Mouse (Mus musculus) kidney, adult 2 months (tissue): ENCODE measurements around the gene Tpp2.

Experiments
- CTCF ChIP-seq: fragments of 200-500 bp; conservative IDR thresholded peaks from 2 replicates; pipeline ENCODE4 v1.5.1; 2011; ENCODE audit warnings: low read depth, mild to moderate bottlenecking, control low read depth, low read length, moderate library complexity, mixed read lengths; ENCODE audit not compliant: insufficient read depth, insufficient read length
- POLR2A ChIP-seq: fragments of 200-500 bp; IDR thresholded peaks from one replicate; pipeline ENCODE4 v1.6.1; 2011; ENCODE audit warnings: low read depth, low read length, control low read depth

DNA sequence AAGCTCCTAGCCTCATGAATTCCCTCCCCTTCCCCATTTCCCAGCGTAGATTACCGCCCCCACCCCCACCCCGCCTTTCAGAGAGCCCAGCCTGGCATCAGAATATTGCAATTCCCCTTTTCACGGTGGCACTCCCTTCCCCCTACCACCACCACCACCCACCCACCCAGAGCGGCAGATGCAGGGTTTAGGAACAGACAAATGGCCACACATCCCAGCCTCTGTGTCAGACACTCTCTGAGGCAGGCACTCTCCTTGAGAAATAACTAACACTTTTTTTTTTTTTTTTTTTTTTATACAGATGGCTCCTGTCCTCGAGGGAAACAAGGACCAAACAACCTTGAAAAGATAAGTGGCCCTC, 109.1 kb downstream of the Tpp2 start:
- TF ChIP-seq CTCF (no peak), POLR2A (no peak)
